Mouse (Mus musculus): ENCODE measurements around the gene Tmem273.

Gene Tmem273

GRCm38 (mm10) chr14:32861149-32861581 is 75.4 kb downstream of the Tmem273 start:
- DNase-seq, result peak; percentile 49 to 55

DNA sequence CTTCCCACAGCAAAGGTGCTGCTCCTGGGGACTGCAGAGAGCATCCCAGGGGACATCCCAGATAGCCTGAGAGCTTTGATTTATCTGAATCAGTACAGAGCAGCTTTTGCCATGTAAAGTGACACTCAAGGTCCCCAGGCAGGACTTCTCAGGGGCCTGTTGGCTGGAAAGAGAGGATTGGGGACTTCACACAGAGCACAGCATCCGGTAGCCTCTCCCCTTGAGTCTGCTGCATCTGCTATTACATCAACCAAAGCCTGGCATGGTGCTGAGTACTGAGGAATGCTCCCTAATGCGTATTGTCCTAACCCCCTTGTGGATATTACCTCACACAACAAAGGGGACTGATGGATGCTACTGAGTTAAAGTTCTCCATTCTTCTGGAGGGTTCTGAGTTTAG is 75.9 kb downstream of the Tmem273 start:
- DNase-seq, result no peak

GRCm38 (mm10) chr14:32865331-32865730 is 79.6 kb downstream of the Tmem273 start:
- DNase-seq, result no peak
